Mouse (Mus musculus) embryo, embryonic 10.5 days (tissue): ENCODE measurements at regions not wholly inside any gene's neighbourhood (a gene's known extent, or its start where the extent isn't known, plus 50 kb on each side); places are given as distances from the start of the nearest gene placed in this dataset.
"Not testable (repeated sequence)": the region's sequence is repeated elsewhere in the genome, so short reads cannot be mapped to it uniquely, and the experiment has no call there.

Experiments
- DNase-seq: peaks from one replicate; pipeline ENCODE4 v3.0.0-alpha.2; 2015; ENCODE audit warnings: low spot score

DNA sequence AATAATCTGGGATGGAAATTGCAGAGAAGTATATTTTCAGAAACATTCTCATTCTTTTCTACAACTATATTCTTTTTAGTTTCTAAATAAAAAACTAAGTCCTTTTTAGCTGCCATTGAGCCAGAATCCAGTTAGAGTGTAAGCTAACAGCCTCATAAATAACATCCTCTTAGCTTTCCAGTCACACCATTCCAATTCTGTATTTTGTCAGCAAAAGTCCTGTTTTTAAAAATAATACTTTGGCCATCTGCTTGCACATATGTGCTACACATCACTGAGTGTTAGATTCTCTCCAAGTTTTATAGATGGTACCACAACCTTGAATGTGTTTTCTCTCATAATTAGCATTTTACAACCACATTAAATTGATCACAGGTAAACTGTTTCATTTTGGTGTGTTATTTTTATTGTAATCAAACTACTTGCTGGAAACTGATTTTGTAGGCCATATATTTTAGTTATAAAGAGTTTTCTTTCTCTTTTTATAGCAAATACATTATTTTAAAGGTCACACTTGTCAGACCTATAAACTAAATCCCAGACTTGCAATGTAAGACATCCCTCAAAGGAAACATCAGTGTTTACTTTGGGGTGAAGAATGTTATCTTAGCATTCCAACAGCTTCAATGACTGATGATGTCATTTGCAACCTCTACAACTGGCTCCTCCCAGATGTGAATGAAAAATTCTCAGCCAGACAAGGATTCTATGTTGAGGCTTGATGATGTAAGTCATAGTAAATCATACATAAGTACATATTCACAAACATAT lies 1878.9 kb upstream of the Flrt2 start:
- DNase-seq, result no peak

DNA sequence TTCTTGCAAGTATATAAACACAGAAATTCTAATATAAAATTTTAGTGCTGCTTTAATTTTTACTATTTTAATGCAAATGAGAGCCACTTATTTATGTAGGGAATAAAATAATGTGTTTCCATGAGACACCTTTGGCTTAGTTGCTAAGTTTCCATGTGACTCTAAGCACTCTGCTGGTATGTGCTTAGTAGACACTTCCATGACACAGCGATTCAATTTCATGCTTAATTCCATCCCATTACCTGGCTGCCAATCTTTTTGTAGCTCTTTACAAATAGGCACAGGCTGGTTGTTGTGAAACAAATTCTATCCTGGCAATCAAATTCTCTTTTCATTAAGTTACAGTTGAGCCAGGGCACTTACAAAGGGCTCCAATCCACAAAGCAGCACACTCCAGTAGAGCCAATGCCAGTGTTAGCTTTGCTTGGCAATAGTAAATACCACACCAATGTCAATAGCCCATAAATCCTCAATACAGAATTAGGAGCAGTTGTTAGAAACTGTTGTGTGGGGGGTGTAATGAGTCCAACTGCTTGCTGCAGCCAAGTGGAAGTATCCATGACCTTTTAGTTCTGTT lies 1841.0 kb upstream of the Flrt2 start:
- DNase-seq, result peak; percentile 31

DNA sequence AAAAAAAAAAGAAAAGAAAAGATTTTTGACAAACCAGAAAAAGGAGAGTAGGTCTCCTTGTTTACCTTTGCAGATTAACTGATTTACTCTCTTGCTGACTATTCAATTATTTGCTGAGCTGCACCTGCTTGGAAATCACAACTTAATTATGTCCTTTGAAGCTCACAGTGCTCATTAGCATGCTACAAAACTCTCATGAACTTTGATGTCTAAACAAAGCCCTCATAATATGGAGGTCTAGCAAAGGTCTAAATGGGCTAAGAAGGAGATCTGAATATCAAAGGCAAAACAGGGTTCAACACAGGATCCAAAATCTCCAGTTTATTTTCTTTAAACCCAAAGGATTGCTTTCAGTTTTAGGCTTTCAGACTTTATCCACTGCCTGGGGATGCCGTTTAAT lies 1840.4 kb upstream of the Flrt2 start:
- peak; percentile 5 for DNase-seq

DNA sequence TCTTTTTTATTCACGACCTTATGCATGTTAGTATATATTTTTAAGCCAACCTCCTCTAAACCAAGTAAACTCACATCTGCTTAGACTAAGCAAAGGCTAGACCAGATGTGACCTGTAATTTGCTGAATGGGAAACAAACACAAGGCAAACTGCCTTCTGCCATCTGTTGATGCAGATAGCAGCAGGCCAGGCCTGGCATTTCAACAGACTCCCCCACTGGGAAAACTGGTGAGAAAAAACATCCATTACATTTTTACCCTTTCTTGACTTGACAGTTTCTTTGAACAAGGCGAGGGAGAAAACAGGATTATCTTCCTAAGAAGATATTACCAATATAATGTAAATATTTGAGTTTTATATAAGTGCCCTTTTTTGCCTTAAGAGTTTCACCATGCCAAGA lies 1806.1 kb upstream of the Flrt2 start:
- DNase-seq, result peak; percentile 26

DNA sequence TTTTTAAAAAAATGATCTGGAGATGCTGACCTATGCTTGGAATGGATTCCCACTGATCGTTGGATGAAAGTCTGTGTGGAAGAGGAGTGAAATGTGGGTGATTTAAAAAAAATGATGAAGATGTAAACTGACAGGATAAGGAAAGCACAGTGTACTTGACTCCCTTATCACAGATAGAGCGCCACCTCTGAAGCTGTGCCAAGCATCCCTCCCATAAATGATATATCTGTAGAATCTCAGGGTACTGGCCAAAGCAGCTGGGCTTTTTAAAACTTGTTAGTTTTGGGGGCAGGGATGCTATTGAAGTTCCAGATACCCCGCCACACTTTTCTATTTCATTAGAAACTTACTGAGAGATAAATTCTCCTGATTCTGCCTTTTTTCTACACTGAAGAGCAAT lies 1801.9 kb upstream of the Flrt2 start:
- DNase-seq, result no peak

DNA sequence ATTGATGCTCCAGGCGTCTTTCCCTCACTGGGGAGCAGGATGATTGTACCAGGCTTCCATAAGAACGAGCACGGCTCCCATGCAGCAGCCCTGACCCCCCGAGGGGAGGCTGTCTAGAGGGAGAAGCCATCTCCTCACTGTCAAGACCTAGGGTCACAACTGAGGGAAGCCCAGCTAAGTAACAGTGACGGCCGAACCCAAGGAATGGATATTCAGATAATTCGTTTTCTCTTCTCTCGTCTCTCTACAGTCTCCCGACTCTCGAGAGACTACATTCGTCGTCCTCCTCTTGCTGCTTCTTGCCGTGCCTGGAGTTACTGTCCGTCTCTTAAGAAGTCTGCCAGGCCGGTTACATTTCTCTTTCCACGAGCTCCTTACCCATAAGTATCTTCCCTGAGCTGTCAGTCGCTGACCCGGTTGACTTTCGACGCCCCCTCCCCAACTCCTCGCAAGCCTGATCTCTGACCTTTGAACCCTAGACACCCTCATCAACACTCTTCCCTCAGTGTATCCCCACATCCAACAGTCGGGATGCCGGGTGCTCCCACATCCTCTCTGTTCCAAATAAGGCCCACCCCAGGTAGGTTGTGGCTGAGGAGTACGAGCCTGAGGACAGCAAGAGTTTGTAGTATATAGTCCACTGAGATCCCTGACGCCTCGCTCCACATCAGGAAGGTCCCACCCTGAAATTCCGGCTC lies 1763.3 kb upstream of the Flrt2 start:
- DNase-seq, result not testable (repeated sequence)

DNA sequence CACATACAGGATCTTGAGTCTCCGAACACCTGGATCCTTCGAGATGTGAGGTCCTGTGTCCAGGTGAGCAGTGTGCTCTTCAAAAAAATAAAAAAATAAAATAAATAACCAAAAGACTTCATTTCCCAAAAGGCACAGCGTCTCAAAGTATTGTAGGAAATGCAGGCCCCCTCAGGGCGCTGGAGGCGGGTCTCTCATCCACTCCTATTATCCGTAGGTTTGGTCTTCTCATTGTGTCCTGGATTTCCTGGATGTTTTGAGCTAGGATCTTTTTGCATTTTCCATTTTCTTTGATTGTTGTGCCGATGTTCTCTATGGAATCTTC lies 1762.8 kb upstream of the Flrt2 start:
- not testable (repeated sequence) for DNase-seq

DNA sequence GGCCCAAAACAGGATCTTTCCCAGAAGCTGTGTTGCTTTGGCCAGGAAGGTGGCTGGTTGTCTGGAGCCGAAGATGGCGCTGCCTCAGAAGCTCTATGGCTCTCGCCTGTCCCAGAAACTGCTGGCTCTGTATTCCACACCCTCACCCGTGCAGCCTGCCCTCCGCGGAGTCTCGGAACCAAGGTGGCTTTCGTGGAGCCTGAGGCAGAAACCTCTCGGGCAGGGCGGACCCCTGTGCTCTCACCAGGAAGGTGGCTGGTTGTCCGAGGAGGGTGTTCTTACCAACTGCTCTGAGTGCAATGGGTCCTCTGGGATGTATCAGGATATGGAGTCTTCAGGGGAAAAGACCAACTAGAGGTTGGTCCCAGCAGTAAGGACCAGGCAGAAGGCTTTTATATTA lies 1761.8 kb upstream of the Flrt2 start:
- DNase-seq, result not testable (repeated sequence)

DNA sequence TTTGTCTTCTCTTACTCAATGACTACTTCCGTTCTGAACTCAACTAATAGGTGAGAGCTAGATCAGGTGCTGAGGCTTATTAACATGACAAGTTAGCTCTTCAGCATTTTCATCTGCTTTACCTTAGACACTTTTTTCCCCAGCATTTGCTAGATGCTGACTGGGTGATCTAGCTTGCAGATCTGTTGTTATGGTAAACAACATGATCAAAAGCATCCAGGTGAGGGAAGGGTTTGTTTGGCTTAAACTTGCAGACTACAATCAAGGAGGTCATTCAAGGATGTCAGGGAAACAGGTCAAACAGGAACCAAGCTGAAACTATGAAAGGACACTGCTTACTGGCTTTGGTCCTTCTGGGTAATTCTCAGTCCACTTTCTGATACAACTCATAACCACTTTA lies 1731.2 kb upstream of the Flrt2 start:
- DNase-seq, result no peak

DNA sequence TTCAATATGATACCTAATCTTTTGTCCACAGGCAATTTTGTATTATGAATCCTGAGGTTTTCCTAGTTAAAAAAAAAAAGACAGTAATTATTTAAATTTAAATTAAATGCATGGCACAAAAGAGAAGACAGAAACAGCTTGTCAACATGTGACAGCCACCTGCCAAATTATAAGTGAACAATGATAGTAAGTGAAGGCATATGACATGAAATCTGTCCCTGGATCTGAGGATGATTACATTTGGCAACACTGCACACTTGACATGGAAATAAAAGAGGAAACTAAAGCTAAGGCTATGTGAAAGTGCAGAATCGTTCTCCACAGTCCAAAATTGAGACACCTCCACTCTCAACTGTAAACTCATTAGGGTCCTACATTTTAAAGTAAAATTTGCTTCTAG lies 1710.7 kb upstream of the Flrt2 start:
- DNase-seq, result no peak

DNA sequence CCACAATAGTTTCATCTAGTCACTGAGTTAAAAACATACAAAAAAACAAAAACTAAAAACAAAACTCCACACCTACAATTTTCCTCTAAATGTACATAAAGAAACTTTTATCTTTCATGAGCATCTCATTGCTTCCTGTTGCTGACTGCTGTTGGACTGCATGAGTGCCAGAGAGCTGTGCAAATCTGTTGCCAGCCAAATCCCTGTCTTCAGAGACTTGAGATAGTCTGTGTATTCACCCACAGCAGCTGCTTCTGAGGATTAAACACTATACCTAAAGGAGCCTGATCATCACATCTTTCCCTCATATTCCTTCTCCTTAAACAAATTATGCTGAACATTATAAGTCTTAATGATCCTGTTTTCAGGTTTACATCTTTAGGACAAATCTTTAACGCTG lies 1700.5 kb upstream of the Flrt2 start:
- no peak for DNase-seq

DNA sequence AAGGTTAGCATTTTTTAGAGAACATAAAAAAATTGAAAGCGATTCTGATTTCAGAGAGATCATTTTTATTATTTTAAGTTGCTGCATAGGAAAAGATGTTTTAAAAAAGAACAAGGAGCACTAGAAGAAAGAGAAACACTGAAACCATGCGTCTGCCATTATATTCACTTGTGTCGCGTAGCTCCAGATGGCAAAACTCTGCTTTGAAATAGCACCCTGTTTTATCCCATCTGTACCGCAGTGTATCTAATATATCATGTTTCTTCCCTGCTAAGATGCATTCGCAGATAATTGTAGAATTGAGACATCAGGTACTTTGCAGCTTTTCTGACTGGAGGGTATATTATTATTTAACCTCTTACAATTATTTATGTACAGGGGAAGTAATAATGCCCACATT lies 1698.2 kb upstream of the Flrt2 start:
- DNase-seq, result no peak

DNA sequence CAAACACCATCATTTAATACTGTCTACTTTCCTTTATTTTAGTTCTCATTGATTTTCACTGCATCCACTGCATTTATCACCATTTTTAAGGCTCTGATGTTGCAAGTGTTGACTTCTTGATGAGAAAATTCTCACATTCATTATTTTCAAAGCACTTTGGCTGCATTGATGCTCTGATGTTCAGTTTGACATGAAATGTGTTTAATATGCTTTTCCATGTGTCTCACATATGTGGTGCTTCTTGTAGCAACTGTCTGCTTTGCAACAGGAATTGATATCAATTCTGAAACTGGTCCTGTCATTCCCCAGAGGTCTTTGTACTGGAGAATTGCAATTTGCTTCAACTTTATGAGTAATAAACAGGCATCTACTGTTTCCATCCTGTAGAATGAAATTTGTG lies 1676.1 kb upstream of the Flrt2 start:
- DNase-seq, result no peak

DNA sequence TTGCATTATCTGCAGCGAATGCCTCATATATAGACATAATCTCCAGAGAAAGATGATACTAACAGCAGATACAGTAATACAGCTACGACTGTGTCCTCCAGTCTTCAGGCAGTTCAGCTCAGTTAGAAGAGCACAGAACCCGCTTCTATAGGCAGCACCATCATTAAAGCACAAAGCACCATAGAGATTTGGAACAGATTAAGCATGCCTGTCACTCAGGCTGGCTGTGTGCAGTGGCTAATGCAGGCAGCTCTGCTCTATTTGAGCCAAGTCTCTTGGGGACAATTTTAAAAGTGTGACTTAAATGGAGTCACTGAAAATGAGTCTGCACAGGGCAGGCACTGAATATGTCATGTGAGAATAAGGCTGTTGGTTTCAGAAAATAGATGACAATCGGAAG lies 1660.7 kb upstream of the Flrt2 start:
- DNase-seq, result peak; percentile 28

DNA sequence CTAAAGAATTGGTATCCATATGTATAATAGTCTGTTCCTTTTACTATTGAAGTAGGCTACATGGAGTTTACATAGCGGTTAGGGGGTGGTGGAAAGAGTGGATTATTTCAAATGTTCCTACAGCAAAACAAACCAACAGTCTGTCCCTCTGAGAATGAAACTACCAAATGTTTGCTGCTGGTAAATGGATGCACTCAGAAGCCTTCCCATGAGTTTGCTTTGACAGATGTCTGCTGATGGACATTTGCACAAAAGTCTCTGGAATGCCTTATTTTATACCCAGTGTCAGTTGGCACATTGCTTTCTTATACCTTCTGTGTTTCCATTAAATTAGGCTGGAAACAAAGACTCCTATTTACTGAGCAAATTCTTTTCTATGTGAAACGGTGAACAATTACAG lies 1644.1 kb upstream of the Flrt2 start:
- DNase-seq, result no peak

DNA sequence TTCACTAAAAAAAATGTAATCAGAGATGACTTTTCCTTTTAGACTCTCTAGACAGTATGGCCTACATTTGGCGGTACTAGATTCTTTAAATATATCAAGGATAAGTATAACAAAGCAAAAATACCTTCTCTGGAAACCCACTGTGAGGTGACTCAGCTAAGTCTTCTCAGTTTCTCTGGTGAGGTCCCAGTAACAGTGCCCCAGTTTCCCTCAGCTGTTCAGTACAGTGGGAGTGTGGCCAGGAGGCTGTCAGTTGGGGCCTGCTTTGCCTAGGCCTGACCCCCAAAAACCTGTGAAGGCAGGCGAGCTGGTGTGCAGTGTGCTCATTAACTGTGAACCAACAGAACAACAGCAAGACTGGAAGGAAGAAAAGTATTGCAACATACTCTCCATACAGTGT lies 1634.3 kb upstream of the Flrt2 start:
- DNase-seq, result no peak

DNA sequence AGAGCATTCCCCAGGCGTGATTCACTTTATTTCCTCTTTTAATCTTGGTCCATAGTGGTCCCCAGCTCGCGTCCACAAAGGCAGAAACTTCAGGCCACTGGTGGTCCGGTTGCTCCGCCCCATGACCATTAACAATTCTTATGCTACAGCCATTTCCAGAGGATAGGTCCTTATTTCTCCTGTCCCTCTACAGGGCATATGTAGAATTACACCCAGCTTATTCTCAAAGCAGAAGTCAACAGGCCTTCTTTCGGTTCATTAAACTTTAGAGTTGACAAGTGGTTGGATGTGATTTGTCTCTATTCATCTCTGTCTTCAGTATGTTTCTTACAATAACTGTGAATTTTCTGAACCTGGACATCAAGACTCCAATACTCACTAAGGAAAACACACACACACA lies 1632.4 kb upstream of the Flrt2 start:
- DNase-seq, result no peak

DNA sequence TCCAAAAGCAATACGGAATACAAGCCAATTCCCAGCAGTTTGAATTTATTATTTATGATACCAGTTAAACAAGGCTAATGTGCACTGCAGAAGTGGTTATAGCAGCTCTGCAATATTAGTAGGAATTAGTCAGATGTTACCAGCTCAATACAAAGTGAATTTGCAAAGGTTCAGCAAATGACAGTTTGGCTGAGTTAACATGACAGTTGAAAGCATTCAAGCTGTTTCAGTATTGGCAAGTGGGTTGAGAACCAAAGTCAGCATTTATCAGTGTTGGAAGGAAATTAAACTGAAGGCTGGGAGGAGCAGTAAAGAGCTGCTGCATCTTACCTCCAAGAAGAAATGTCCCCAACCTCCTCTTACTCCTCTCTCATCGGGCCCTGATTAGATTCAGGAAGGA lies 1631.7 kb upstream of the Flrt2 start:
- DNase-seq, result no peak

DNA sequence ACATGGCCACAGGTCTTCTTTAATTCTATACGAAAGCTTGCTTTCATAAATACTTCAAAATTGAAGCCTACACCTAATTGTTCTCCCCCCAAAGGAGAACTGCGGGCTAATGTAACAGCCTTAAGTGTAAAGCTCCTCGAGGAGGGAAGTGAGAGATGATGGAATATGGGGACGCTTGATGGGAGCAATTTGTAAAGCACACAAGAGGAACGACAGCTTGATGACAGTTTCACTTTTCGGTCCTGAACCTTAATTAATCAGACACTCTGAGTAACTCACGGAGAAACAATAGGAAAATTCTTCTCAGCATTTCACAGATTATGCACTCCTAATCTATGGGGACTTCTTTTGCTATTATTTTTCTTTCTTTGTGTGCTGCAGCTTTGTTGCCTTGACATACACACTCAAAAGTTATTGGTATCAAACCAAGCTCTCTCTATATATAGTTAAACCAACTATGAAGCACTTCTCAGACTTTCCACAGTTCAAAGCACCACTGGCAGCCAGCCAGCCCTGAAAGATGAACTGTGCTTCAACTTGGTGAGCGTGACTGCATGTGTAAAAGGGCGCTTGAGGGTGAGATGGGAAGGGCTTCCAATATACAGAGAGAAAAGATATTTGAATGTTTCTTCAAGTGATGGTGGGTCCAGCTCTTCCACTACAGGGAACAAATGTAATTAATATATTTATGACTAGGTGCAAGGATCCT lies 1625.4 kb upstream of the Flrt2 start:
- DNase-seq, result peak; percentile 9

DNA sequence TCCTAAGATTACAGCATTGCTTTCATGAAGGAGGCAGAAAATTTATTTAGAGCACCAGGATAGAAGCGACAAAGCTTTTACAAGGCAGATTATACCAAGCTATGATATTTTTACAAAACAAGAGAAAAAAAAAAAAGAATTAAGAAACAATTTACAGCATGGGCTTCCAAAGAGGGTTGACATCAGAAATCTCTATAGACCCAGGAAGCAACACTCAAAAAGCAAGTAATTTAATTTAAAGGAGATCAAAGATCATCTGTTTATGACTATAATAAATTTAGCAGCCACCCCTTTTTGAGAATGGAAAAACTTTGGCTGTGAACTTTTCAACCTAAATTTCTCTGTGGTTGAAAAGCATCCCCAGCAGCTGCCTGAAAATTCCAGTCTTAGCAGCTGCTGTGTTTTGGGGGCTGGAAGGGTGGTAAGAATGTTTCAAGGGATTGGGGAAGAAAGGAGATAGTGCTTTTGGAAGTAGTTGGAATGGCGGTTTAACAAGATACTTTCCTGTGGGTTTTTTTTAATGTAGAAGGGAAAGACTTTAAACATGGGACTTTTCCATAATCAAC lies 1621.0 kb upstream of the Flrt2 start:
- DNase-seq, result peak; percentile 3

DNA sequence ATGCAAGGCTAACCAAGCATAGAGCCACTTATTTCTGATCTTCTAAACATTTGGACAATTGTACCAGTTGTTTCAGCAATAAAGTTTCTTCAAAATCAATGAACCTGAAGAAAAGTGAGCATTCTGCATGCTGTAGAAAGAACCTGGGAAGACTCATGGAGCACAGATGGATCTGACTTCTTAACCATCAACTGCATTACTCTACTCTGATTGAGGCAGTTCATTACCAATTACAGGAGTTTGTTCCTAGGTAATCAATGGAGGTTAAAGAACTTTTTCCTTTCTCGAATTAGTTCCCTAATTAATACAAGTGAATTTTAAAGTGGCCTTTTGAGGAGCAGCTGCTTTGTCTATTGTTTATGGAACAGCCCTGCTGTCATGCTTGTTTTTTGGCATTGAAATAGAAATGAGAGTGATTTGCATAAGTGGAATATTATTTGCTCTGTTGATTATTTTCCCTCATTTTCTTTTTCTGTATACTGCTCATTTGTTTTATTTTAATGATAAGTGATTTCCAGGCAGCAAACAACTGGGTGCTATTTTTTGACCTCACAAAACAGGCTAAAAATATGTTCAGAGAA lies 1586.4 kb upstream of the Flrt2 start:
- DNase-seq, result no peak

DNA sequence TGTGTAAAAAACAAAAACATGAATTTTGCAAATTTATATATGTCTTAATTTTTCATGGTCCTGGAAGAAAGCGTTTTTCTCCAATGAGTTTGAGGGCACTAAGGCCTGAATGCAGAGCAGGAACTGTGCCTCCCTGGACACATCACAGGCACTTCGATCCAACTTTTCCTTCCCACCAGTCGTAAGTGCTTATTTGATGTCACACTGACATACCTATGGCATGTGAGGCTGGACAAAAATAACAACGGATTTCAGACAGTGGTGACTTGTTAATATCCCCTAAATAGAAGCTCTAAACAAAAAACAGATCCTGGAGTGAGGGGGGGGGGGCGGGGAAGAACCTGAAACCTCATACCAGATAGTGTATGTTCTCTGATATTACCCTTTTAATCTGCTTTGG lies 1541.9 kb upstream of the Flrt2 start:
- DNase-seq, result no peak
